Mouse (Mus musculus): ENCODE measurements around the gene Btbd2.
A peak's percentile ranks its signal among the peaks of the same experiment; 100 is the strongest.
"Not testable (repeated sequence)": the region's sequence is repeated elsewhere in the genome, so short reads cannot be mapped to it uniquely, and the experiment has no call there.

Gene Btbd2

GRCm38 (mm10) chr10:80609269-80609924, 47.5 kb downstream of the Btbd2 start:
- no peak for DNase-seq (ENCODE audit: low spot score in 2 of 2)

DNA sequence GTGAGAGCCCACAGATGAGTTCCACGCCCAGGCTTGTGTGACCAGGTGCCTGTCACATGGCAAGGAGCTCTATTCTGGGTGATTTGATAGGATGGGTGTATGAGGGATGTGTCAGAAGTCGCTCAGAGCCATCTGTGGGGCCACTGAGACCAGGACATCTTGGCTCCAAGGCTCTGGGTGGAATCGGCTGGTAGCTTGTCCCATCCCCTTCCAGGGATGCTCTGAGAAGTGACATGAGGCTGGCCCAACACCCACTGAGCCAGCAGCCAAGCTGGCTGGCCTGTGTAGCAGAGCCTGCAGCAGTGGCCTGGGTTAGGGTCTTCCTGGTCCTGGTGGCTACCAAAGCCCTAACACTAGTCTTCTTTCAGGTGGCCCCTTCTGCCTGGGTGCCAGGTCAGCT, 48.4 kb downstream of the Btbd2 start:
- DNase-seq (ENCODE audit: low spot score in 2 of 2), result no peak

DNA sequence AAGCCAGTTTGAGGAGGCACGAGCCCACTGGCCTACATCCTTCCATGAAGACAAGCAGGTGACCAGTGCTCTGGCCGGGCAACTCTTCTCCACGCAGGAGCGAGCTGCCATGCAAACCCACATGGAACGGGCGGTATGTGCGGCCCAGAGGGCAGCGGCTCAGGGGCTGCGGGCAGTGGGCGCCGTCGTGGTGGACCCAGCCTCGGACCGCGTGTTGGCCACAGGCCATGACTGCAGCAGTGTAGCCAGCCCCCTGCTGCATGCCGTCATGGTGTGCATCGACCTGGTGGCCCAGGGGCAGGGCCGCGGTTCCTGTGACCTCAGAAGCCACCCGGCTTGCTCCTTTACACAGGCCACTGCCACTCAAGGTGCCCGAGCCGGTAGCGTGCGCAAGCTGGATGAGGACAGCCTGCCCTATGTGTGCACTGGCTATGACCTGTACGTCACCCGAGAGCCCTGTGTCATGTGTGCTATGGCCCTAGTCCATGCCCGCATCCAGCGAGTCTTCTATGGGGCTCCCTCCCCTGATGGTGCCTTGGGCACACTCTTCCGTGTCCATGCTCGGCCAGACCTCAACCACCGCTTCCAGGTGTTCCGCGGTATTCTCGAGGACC, 50.0 kb downstream of the Btbd2 start:
- no peak for DNase-seq (ENCODE audit: low spot score in 2 of 2)

- no peak for DNase-seq (ENCODE audit: low spot score in 2 of 2)
Observed at GRCm38 (mm10) chr10:80606306-80606705, 50.6 kb downstream of the Btbd2 start.

DNA sequence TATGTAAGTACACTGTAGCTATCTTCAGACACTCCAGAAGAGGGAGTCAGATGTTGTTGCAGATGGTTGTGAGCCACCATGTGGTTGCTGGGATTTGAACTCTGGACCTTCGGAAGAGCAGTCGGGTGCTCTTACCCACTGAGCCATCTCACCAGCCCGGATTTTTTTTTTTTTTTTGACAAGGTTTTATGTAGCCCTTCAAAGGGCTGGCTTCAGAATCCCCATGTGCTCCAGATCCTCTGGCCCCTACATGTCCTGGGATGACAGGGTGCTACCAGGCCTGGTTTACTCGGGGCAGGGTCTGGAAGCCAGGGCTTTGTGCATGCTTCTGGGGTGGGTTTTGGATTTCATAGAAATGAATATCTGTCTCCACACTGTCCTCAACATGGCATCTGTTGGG, 51.1 kb downstream of the Btbd2 start, which contains the start of gene Gm49322:
TSS of gene Gm49322 (plus strand) at position 301 of the 400 bp plus-strand sequence.
- not testable (repeated sequence) for DNase-seq (ENCODE audit: low spot score in 2 of 2)

DNA sequence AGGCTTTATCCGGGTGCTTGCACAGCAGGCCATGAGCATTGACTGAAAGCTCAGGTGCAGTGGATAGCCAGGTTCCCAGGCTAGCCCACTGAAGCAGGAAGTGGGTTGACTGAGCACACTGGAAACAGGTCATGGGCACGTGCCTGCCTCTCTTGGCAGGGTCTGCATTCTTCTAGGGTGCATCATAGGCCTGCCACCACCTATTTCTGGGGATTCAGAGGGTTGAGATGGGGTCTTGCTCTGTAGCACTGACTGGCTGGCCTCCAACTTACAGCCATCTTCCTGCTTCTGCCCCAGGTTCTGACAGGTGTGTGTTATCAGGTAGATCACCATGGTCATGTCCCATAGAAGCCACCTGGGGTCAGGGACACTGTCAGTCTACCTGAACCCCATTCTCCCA, 51.9 kb downstream of the Btbd2 start:
- DNase-seq (ENCODE audit: low spot score in 2 of 2), result no peak

- DNase-seq (ENCODE audit: low spot score in 2 of 2), result no peak
Observed at GRCm38 (mm10) chr10:80604001-80604509, 52.8 kb downstream of the Btbd2 start.

GRCm38 (mm10) chr10:80603364-80603763, 53.5 kb downstream of the Btbd2 start:
- no peak for DNase-seq (ENCODE audit: low spot score in 2 of 2)

DNA sequence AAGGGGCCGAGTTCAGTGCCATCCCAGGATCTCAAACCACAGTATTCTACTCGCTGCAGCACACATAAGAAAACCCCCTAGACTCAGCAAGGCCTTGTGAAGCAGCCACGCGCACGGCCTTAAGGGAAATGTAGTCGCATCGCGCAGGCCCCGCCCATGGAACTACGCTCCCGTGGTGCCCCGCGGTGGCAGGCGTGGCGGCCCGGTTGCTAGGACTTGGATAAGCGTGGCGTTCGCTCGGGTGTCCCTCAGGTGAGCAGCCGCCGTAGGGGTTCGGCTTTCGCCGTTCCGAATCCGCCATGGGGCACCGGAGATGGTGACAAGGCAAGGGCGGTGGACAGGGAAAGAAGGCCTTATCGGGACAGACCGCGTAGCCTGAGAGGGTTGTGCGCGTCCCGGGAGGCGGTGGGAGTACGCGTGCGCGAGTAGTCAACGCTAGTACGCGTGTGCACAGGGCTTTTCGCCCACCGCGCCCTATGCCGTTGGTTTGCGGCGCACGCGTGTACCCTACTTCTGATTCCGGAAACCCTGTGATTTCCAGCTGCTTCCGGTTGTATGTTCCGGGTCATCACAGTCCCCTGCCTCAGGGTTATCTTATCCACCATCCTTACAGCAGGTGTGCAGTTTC, 54.1 kb downstream of the Btbd2 start, which contains the start of the genes Scamp4 and Adat3:
TSS of gene Scamp4 (plus strand) at position 175 of the 628 bp plus-strand sequence.
TSS of gene Adat3 (plus strand) at position 183 of the 628 bp plus-strand sequence.
- DNase-seq (ENCODE audit: low spot score in 2 of 2), result peak; percentile 93 to 95

GRCm38 (mm10) chr10:80596318-80596717, 60.6 kb downstream of the Btbd2 start:
- DNase-seq (ENCODE audit: low spot score in 2 of 2), result no peak
